Mouse (Mus musculus) bone marrow, adult 2 months (tissue): ENCODE data around the gene Map4k4.

Experiments used
- CTCF ChIP-seq: fragments of 200-500 bp; IDR thresholded peaks from 2 replicates; pipeline ENCODE4 v1.5.1; 2011; ENCODE audit warnings: low read length, control low read depth; ENCODE audit not compliant: control insufficient read depth, insufficient read depth
- POLR2A ChIP-seq: fragments of 200-500 bp; IDR thresholded peaks from 2 replicates; pipeline ENCODE4 v1.6.1; 2011; ENCODE audit warnings: low read depth, mild to moderate bottlenecking, control low read depth, low read length, borderline replicate concordance; ENCODE audit not compliant: control insufficient read depth

- TF ChIP-seq CTCF (no peak), POLR2A (no peak)
These were observed 43.3 kb upstream of the Map4k4 start for GRCm38 (mm10) chr1:39857448-39857820.
